Mouse (Mus musculus) liver, embryonic 12.5 days (tissue): ENCODE results near the gene Ybx3. TPM values are rescaled to one million over a fixed set of nuclear protein-coding genes. Genes with fewer than 3 reads are reported as not detected.

Experiments
- ATAC-seq: fragments of 200-750 bp; cut with Nextera tagmentation; 2 replicates; pipeline ENCODE4 v1.8.0; 2017; ENCODE audit warnings: moderate number of reproducible peaks, mild to moderate bottlenecking, moderate library complexity
- H3K27ac ChIP-seq: fragments of 300-500 bp; sonication (generic); 2 replicates; pipeline ENCODE4 v1.5.1; 2016; ENCODE audit warnings: mild to moderate bottlenecking
- H3K27me3 ChIP-seq: fragments of 300-500 bp; sonication (generic); replicated peaks from 2 replicates; pipeline ENCODE4 v1.6.1; 2016; ENCODE audit warnings: mild to moderate bottlenecking, moderate library complexity
- H3K36me3 ChIP-seq: fragments of 300-500 bp; sonication (generic); 2 replicates; pipeline ENCODE4 v1.6.1; 2016; ENCODE audit warnings: mild to moderate bottlenecking, moderate library complexity
- H3K4me1 ChIP-seq: fragments of 300-500 bp; sonication (generic); 2 replicates; pipeline ENCODE4 v1.6.1; 2016
- H3K4me2 ChIP-seq: fragments of 300-500 bp; sonication (generic); 2 replicates; pipeline ENCODE4 v1.6.1; 2016; ENCODE audit warnings: mild to moderate bottlenecking, moderate library complexity
- H3K4me3 ChIP-seq: fragments of 300-500 bp; sonication (generic); 2 replicates; pipeline ENCODE4 v1.5.1; 2016; ENCODE audit warnings: mild to moderate bottlenecking, moderate library complexity
- H3K9ac ChIP-seq: fragments of 300-500 bp; sonication (generic); 2 replicates; pipeline ENCODE4 v1.6.1; 2016; ENCODE audit warnings: mild to moderate bottlenecking, moderate library complexity
- H3K9me3 ChIP-seq: fragments of 300-500 bp; sonication (generic); replicated peaks from 2 replicates; pipeline ENCODE4 v1.6.1; 2016; ENCODE audit warnings: mild to moderate bottlenecking, moderate library complexity
- WGBS: fragments of 180-500 bp; shearing (Covaris S2); methylation state at CpG from one replicate; pipeline ENCODE4 v1.1.7; 2016; ENCODE audit not compliant: insufficient replicate concordance; 5-methylcytosine and 5-hydroxymethylcytosine counted together
- polyA plus RNA-seq: library from polyadenylated mRNA; unstranded; fragments of >200 nt; fragmentation: Nextera tagmentation; extraction: Ambion mirVana; gene quantifications from 2 replicates; pipeline ENCODE4 v1.2.1, GENCODE M21; 2016

Gene Ybx3
- polyA plus RNA-seq, 1 experiment from 2014 or later, result 88.6 TPM

- no peaks in the 10 kb centered on the region for H3K36me3 ChIP-seq
- no peaks in the 10 kb centered on the region for H3K4me1 ChIP-seq
- ATAC-seq, result no peak
- no peak overlapping the region for H3K4me2 ChIP-seq
- WGBS, result 46% methylated on average over 3 of the region's 3 CpGs
- no peak overlapping the region for H3K27ac ChIP-seq
- no peaks in the 10 kb centered on the region for H3K27me3 ChIP-seq
- no peak overlapping the region for H3K9ac ChIP-seq
- H3K4me3 ChIP-seq, result no peak overlapping the region
- no peaks in the 10 kb centered on the region for H3K9me3 ChIP-seq
Measured at GRCm38 (mm10) chr6:131404260-131404659, 16.0 kb upstream of the Ybx3 start.

- no peak for ATAC-seq
- Histone ChIP-seq H3K9ac (no peak overlapping the region), H3K36me3 (no peaks in the 10 kb centered on the region), H3K4me2 (no peak overlapping the region), H3K27ac (no peak overlapping the region), H3K27me3 (no peaks in the 10 kb centered on the region), H3K4me1 (no peaks in the 10 kb centered on the region), H3K4me3 (no peak overlapping the region), H3K9me3 (no peaks in the 10 kb centered on the region)
- 54% methylated on average over 2 of the region's 2 CpGs for WGBS
Measured at GRCm38 (mm10) chr6:131403036-131403435, 14.8 kb upstream of the Ybx3 start.

- no peaks in the 10 kb centered on the region for H3K9me3 ChIP-seq
- H3K27ac ChIP-seq, result no peak overlapping the region
- H3K4me3 ChIP-seq, result no peak overlapping the region
- H3K27me3 ChIP-seq, result no peaks in the 10 kb centered on the region
- no peaks in the 10 kb centered on the region for H3K4me1 ChIP-seq
- ATAC-seq, result no peak
- H3K36me3 ChIP-seq, result no peaks in the 10 kb centered on the region
- H3K4me2 ChIP-seq, result no peak overlapping the region
- H3K9ac ChIP-seq, result no peak overlapping the region
Measured at GRCm38 (mm10) chr6:131402606-131403005, 14.3 kb upstream of the Ybx3 start.

- H3K4me3 ChIP-seq, result no peak overlapping the region
- H3K4me2 ChIP-seq, result no peak overlapping the region
- no peaks in the 10 kb centered on the region for H3K9me3 ChIP-seq
- WGBS, result 63% methylated on average over 2 of the region's 2 CpGs
- no peak overlapping the region for H3K9ac ChIP-seq
- H3K36me3 ChIP-seq, result no peaks in the 10 kb centered on the region
- H3K27me3 ChIP-seq, result no peaks in the 10 kb centered on the region
- no peak overlapping the region for H3K27ac ChIP-seq
- no peaks in the 10 kb centered on the region for H3K4me1 ChIP-seq
- no peak for ATAC-seq
Measured at GRCm38 (mm10) chr6:131401259-131401658, 13.0 kb upstream of the Ybx3 start.

GRCm38 (mm10) chr6:131396650-131397049 lies 8.4 kb upstream of the Ybx3 start:
- H3K9ac ChIP-seq, result no peak overlapping the region
- 32% methylated on average over 1 of the region's 1 CpGs for WGBS
- H3K4me1 ChIP-seq, result no peaks in the 10 kb centered on the region
- no peaks in the 10 kb centered on the region for H3K36me3 ChIP-seq
- no peak overlapping the region for H3K4me2 ChIP-seq
- H3K9me3 ChIP-seq, result no peaks in the 10 kb centered on the region
- no peak for ATAC-seq
- peaks cover 9% of the 10 kb centered on the region; the same call in 1 of the 2 replicates for H3K27me3 ChIP-seq
- no peak overlapping the region for H3K4me3 ChIP-seq
- no peak overlapping the region for H3K27ac ChIP-seq

GRCm38 (mm10) chr6:131393873-131394660 lies 5.8 kb upstream of the Ybx3 start:
- Histone ChIP-seq H3K4me1 (peaks cover 6% of the 10 kb centered on the region), H3K27me3 (peaks cover 11% of the 10 kb centered on the region; the same call in 1 of the 2 replicates), H3K27ac (no peak overlapping the region), H3K4me2 (no peak overlapping the region), H3K36me3 (no peaks in the 10 kb centered on the region), H3K9ac (no peak overlapping the region), H3K9me3 (no peaks in the 10 kb centered on the region), H3K4me3 (no peak overlapping the region)
- WGBS, result 47% methylated on average over 4 of the region's 4 CpGs
- ATAC-seq, result peak; percentile 51

GRCm38 (mm10) chr6:131387221-131388039 lies 846 bp downstream of the Ybx3 start:
- under 1% methylated on average over 43 of the region's 43 CpGs for WGBS
- H3K27me3 ChIP-seq, result peaks cover 5% of the 10 kb centered on the region; the same call in 1 of the 2 replicates

GRCm38 (mm10) chr6:131386416-131387019 lies 1.8 kb downstream of the Ybx3 start:
- WGBS, result 17% methylated on average over 9 of the region's 9 CpGs
- Histone ChIP-seq H3K27ac (peak overlapping the region; percentile 98), H3K27me3 (0 out of 2 replicates have a peak, but pooled peaks cover under 1% of the 10 kb centered on the region), H3K9ac (peak overlapping the region; percentile 97), H3K4me3 (peak overlapping the region; percentile 98), H3K9me3 (no peaks in the 10 kb centered on the region), H3K36me3 (peaks cover 27% of the 10 kb centered on the region), H3K4me2 (peak overlapping the region; percentile 77), H3K4me1 (peaks cover 61% of the 10 kb centered on the region)
- ATAC-seq, result no peak

More at GRCm38 (mm10) chr6:131387221-131388039, 846 bp downstream of the Ybx3 start:
- Histone ChIP-seq H3K36me3 (peaks cover 18% of the 10 kb centered on the region), H3K4me3 (peak overlapping the region; percentile 98), H3K27ac (peak overlapping the region; percentile 98), H3K9me3 (no peaks in the 10 kb centered on the region), H3K4me2 (peak overlapping the region; percentile 77), H3K4me1 (peaks cover 54% of the 10 kb centered on the region), H3K9ac (peak overlapping the region; percentile 97)
- peak; percentile 90 for ATAC-seq

GRCm38 (mm10) chr6:131385469-131385868 lies 2.8 kb downstream of the Ybx3 start:
- Histone ChIP-seq H3K36me3 (peaks cover 38% of the 10 kb centered on the region), H3K4me1 (peaks cover 61% of the 10 kb centered on the region), H3K9ac (peak overlapping the region; percentile 97), H3K4me2 (peak overlapping the region; percentile 77), H3K27me3 (no peaks in the 10 kb centered on the region), H3K9me3 (no peaks in the 10 kb centered on the region), H3K4me3 (peak overlapping the region; percentile 98), H3K27ac (peak overlapping the region; percentile 98)
- ATAC-seq, result no peak
- 90% methylated on average over 1 of the region's 1 CpGs for WGBS

- no peak for ATAC-seq
- H3K27me3 ChIP-seq, result no peaks in the 10 kb centered on the region
- H3K27ac ChIP-seq, result peak overlapping the region; percentile 70
- no peaks in the 10 kb centered on the region for H3K9me3 ChIP-seq
- H3K9ac ChIP-seq, result peak overlapping the region; percentile 53
- peaks cover 53% of the 10 kb centered on the region for H3K4me1 ChIP-seq
- peak overlapping the region; percentile 32 for H3K4me3 ChIP-seq
- WGBS, result 50% methylated on average over 6 of the region's 6 CpGs
- peak overlapping the region; percentile 77 for H3K4me2 ChIP-seq
- peaks cover 54% of the 10 kb centered on the region for H3K36me3 ChIP-seq
Measured at GRCm38 (mm10) chr6:131383713-131384330, 4.5 kb downstream of the Ybx3 start.

GRCm38 (mm10) chr6:131382984-131383337 lies 5.3 kb downstream of the Ybx3 start:
- H3K4me1 ChIP-seq, result peaks cover 50% of the 10 kb centered on the region
- no peak overlapping the region; the same call in 1 of the 2 replicates for H3K9ac ChIP-seq
- H3K27me3 ChIP-seq, result no peaks in the 10 kb centered on the region
- H3K4me2 ChIP-seq, result peak overlapping the region; percentile 77
- peak overlapping the region; percentile 70; the same call in 1 of the 2 replicates for H3K27ac ChIP-seq
- 80% methylated on average over 3 of the region's 3 CpGs for WGBS
- H3K9me3 ChIP-seq, result no peaks in the 10 kb centered on the region
- no peak overlapping the region for H3K4me3 ChIP-seq
- H3K36me3 ChIP-seq, result peaks cover 63% of the 10 kb centered on the region
- no peak for ATAC-seq
